Mouse (Mus musculus): ENCODE measurements around the gene Rab15. TPM values are rescaled to one million over a fixed set of nuclear protein-coding genes. Genes with fewer than 3 reads are reported as not detected.

The Rab15 gene
- polyA plus RNA-seq, 1 experiment = 0.89 TPM

GRCm38 (mm10) chr12:76774652-76775051 is 48.1 kb downstream of the Rab15 start:
- no peak for TF ChIP-seq POLR2A (IDR thresholded peaks at IDR 0.05; ENCODE audit: low read depth, low read length)
- no peak for TF ChIP-seq CTCF (IDR thresholded peaks at IDR 0.05; ENCODE audit: extremely low read depth, insufficient read depth, insufficient read length, insufficient replicate concordance)
- peaks cover 3% of the 10 kb centered on the region; the same call in 1 of the 2 replicates for H3K36me3 ChIP-seq (ENCODE audit: control insufficient read depth, insufficient read depth, low read length)
- DNase-seq (ENCODE audit: low read depth in 1 of 2, low spot score in 2 of 2) = no peak
- no peak overlapping the region for H3K27ac ChIP-seq (ENCODE audit: insufficient read depth, low read length)
- no peaks in the 10 kb centered on the region for H3K27me3 ChIP-seq (ENCODE audit: control insufficient read depth, insufficient read depth, low read length)
- WGBS = 53% methylated on average over 3 of the region's 3 CpGs
- no peaks in the 10 kb centered on the region for H3K4me1 ChIP-seq (ENCODE audit: control insufficient read depth, insufficient read depth, insufficient read length)
- H3K4me3 ChIP-seq (ENCODE audit: extremely low read depth, insufficient read depth, insufficient read length) = no peak overlapping the region

- H3K27me3 ChIP-seq (ENCODE audit: control insufficient read depth, insufficient read depth, low read length) = no peaks in the 10 kb centered on the region
- peaks cover 2% of the 10 kb centered on the region; the same call in 1 of the 2 replicates for H3K36me3 ChIP-seq (ENCODE audit: control insufficient read depth, insufficient read depth, low read length)
- no peaks in the 10 kb centered on the region for H3K4me1 ChIP-seq (ENCODE audit: control insufficient read depth, insufficient read depth, insufficient read length)
- H3K27ac ChIP-seq (ENCODE audit: insufficient read depth, low read length) = no peak overlapping the region
- WGBS = 88% methylated on average over 5 of the region's 5 CpGs
- DNase-seq (ENCODE audit: low read depth in 1 of 2, low spot score in 2 of 2) = no peak
- H3K4me3 ChIP-seq (ENCODE audit: extremely low read depth, insufficient read depth, insufficient read length) = no peak overlapping the region
- TF ChIP-seq POLR2A (IDR thresholded peaks at IDR 0.05; ENCODE audit: low read depth, low read length) (no peak), CTCF (IDR thresholded peaks at IDR 0.05; ENCODE audit: extremely low read depth, insufficient read depth, insufficient read length, insufficient replicate concordance) (no peak)
These were observed 51.2 kb downstream of the Rab15 start for GRCm38 (mm10) chr12:76771540-76771939.

GRCm38 (mm10) chr12:76770841-76771500 is 51.7 kb downstream of the Rab15 start:
- H3K27me3 ChIP-seq (ENCODE audit: control insufficient read depth, insufficient read depth, low read length) = no peaks in the 10 kb centered on the region
- WGBS = 80% methylated on average over 5 of the region's 5 CpGs
- TF ChIP-seq CTCF (IDR thresholded peaks at IDR 0.05; ENCODE audit: extremely low read depth, insufficient read depth, insufficient read length, insufficient replicate concordance) (no peak), POLR2A (IDR thresholded peaks at IDR 0.05; ENCODE audit: low read depth, low read length) (no peak)
- no peaks in the 10 kb centered on the region; the same call in 1 of the 2 replicates for H3K36me3 ChIP-seq (ENCODE audit: control insufficient read depth, insufficient read depth, low read length)
- H3K4me1 ChIP-seq (ENCODE audit: control insufficient read depth, insufficient read depth, insufficient read length) = peaks cover 5% of the 10 kb centered on the region; the same call in 1 of the 2 replicates
- DNase-seq (ENCODE audit: low read depth in 1 of 2, low spot score in 2 of 2) = no peak
- no peak overlapping the region for H3K4me3 ChIP-seq (ENCODE audit: extremely low read depth, insufficient read depth, insufficient read length)
- no peak overlapping the region for H3K27ac ChIP-seq (ENCODE audit: insufficient read depth, low read length)

GRCm38 (mm10) chr12:76765901-76766630 is 56.6 kb downstream of the Rab15 start:
- no peak for DNase-seq (ENCODE audit: low read depth in 1 of 2, low spot score in 2 of 2)
- Histone ChIP-seq H3K27ac (ENCODE audit: insufficient read depth, low read length) (peak overlapping the region; percentile 99), H3K27me3 (ENCODE audit: control insufficient read depth, insufficient read depth, low read length) (no peaks in the 10 kb centered on the region), H3K4me3 (ENCODE audit: extremely low read depth, insufficient read depth, insufficient read length) (peak overlapping the region; percentile 82), H3K4me1 (ENCODE audit: control insufficient read depth, insufficient read depth, insufficient read length) (peaks cover 6% of the 10 kb centered on the region; the same call in 1 of the 2 replicates), H3K36me3 (ENCODE audit: control insufficient read depth, insufficient read depth, low read length) (no peaks in the 10 kb centered on the region; the same call in 1 of the 2 replicates)
- 44% methylated on average over 20 of the region's 20 CpGs for WGBS
- TF ChIP-seq CTCF (IDR thresholded peaks at IDR 0.05; ENCODE audit: extremely low read depth, insufficient read depth, insufficient read length, insufficient replicate concordance) = no peak
- no peak for TF ChIP-seq POLR2A (IDR thresholded peaks at IDR 0.05; ENCODE audit: low read depth, low read length)

GRCm38 (mm10) chr12:76765354-76765851 is 57.3 kb downstream of the Rab15 start, which contains the start of the genes Churc1 and Fntb:
TSS of gene Churc1 (plus strand) at chr12:76765538.
TSS of gene Fntb (plus strand) at chr12:76765589.
- Histone ChIP-seq H3K4me1 (ENCODE audit: control insufficient read depth, insufficient read depth, insufficient read length) (peaks cover 6% of the 10 kb centered on the region; the same call in 1 of the 2 replicates), H3K27me3 (ENCODE audit: control insufficient read depth, insufficient read depth, low read length) (no peaks in the 10 kb centered on the region), H3K27ac (ENCODE audit: insufficient read depth, low read length) (peak within 1 kb of the TSS; percentile 99), H3K36me3 (ENCODE audit: control insufficient read depth, insufficient read depth, low read length) (no peaks in the 10 kb centered on the region), H3K4me3 (ENCODE audit: extremely low read depth, insufficient read depth, insufficient read length) (peak within 1 kb of the TSS; percentile 82)
- under 1% methylated on average over 31 of the region's 31 CpGs for WGBS
- DNase-seq (ENCODE audit: low read depth in 1 of 2, low spot score in 2 of 2) = peak; percentile 96 to 100
- TF ChIP-seq POLR2A (IDR thresholded peaks at IDR 0.05; ENCODE audit: low read depth, low read length) (peak; percentile 65), CTCF (IDR thresholded peaks at IDR 0.05; ENCODE audit: extremely low read depth, insufficient read depth, insufficient read length, insufficient replicate concordance) (no peak)

- 32% methylated on average over 14 of the region's 14 CpGs for WGBS
- Histone ChIP-seq H3K36me3 (ENCODE audit: control insufficient read depth, insufficient read depth, low read length) (no peaks in the 10 kb centered on the region), H3K27me3 (ENCODE audit: control insufficient read depth, insufficient read depth, low read length) (no peaks in the 10 kb centered on the region), H3K4me1 (ENCODE audit: control insufficient read depth, insufficient read depth, insufficient read length) (peaks cover 2% of the 10 kb centered on the region; the same call in 1 of the 2 replicates), H3K4me3 (ENCODE audit: extremely low read depth, insufficient read depth, insufficient read length) (no peak overlapping the region), H3K27ac (ENCODE audit: insufficient read depth, low read length) (no peak overlapping the region; the same call in 1 of the 2 replicates)
- TF ChIP-seq CTCF (IDR thresholded peaks at IDR 0.05; ENCODE audit: extremely low read depth, insufficient read depth, insufficient read length, insufficient replicate concordance) (no peak; the same call in 1 of the 2 replicates), POLR2A (IDR thresholded peaks at IDR 0.05; ENCODE audit: low read depth, low read length) (no peak)
- DNase-seq (ENCODE audit: low read depth in 1 of 2, low spot score in 2 of 2) = peak; percentile 23 to 50
These were observed 69.9 kb downstream of the Rab15 start for GRCm38 (mm10) chr12:76752652-76753318.
